Mouse (Mus musculus): ENCODE data around the gene BC017158. TPM values are rescaled to one million over a fixed set of nuclear protein-coding genes. Genes with fewer than 3 reads are reported as not detected.

Gene BC017158
- polyA plus RNA-seq, 1 experiment: 16.7 TPM

DNA sequence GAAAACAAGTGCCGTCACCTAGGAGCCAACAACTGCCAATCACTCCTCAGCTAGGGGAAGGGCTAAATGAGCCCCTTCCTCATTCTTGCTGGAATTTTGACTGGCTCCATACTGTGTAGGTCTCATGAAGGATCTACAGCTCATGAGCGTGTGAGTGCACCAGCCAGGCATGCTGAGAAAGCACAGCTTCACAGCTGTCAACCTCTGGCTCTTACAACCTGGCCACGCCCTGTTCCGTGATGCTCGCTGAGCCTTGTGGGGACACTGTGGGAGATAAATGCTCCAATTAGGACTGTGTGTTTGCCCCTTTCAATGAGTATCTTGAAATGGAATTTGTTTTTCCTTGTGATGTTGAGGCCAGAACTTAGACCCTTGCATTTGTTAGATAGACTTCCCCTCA lies 48.0 kb downstream of the BC017158 start:
- TF ChIP-seq CTCF (IDR thresholded peaks at IDR 0.05; ENCODE audit: low read depth, low read length) (no peak), POLR2A (IDR thresholded peaks at IDR 0.05; ENCODE audit: borderline replicate concordance, low read depth, low read length) (no peak)
- H3K4me3 ChIP-seq (ENCODE audit: insufficient read depth, low read length): no peak overlapping the region
- H3K27ac ChIP-seq (ENCODE audit: insufficient read depth, low read depth, low read length): no peak overlapping the region
- no peaks in the 10 kb centered on the region for H3K4me1 ChIP-seq (ENCODE audit: control insufficient read depth, insufficient read depth, low read length)

DNA sequence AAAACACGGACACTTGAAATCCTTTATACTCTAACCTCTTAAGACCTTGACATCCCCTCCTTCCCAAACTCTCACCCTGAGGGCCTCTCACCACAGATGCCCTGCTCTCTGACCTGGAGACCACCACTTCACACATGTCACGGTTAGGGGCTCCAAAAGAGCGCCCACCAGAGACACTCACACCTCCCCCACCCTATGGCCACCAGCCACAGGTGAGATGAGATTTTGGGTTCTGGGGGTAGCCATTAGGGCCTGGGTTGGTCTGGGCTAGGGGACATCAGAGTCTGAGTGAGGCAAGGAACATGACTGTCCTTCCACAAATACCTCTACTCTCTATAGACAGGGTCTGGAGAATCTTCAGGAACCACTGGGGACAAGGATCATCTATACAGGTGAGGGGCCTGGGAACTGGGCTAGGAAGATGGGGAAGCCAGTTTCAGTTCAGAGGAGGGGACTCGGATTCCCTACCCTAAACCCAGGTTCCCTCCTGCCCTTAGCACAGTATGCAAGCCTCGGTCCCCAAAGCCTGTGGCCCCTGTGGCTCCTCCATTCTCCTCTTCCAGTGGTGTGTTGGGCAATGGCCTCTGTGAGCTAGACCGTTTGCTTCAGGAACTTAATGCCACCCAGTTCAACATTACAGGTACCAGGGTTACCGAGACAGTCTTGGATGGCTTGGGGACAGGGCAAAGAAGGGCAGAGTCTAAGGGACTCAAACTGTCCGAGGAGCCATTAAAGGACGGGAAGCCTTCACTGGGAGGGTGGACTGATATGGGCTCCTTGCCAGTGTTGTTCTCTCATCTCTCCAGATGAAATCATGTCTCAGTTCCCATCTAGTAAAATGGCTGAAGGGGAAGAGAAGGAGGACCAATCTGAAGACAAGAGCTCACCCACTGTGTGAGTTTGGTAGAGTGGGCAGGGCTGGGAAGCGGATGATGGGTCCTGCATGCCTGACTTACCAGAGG lies 49.6 kb downstream of the BC017158 start:
- TF ChIP-seq CTCF (IDR thresholded peaks at IDR 0.05; ENCODE audit: low read depth, low read length) (no peak), POLR2A (IDR thresholded peaks at IDR 0.05; ENCODE audit: borderline replicate concordance, low read depth, low read length) (no peak)
- no peak overlapping the region for H3K27ac ChIP-seq (ENCODE audit: insufficient read depth, low read depth, low read length)
- no peak overlapping the region for H3K4me3 ChIP-seq (ENCODE audit: insufficient read depth, low read length)
- H3K4me1 ChIP-seq (ENCODE audit: control insufficient read depth, insufficient read depth, low read length): no peaks in the 10 kb centered on the region

DNA sequence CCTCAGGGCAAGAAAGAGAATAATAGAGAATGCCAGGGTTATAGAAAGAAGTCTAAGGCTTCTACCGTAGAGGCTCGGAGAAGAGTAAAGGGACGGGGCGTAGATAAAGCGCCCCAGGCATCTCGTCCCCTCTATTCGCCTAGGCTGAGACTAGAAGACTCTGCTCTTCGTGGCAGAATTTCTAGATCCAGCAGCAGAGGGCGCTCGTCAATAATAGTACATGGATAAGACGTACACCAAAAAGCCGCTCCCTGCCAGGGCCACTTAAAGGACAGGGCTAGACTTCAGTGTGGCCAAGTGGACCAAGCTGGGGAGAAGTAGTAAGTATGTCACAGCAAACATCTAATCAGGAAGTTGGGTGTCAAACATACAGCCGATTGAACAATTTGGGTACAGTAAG lies 50.5 kb downstream of the BC017158 start:
- no peak overlapping the region for H3K27ac ChIP-seq (ENCODE audit: insufficient read depth, low read depth, low read length)
- peak; percentile 56 for TF ChIP-seq CTCF (IDR thresholded peaks at IDR 0.05; ENCODE audit: low read depth, low read length)
- TF ChIP-seq POLR2A (IDR thresholded peaks at IDR 0.05; ENCODE audit: borderline replicate concordance, low read depth, low read length): no peak
- no peak overlapping the region for H3K4me3 ChIP-seq (ENCODE audit: insufficient read depth, low read length)
- H3K4me1 ChIP-seq (ENCODE audit: control insufficient read depth, insufficient read depth, low read length): no peaks in the 10 kb centered on the region

DNA sequence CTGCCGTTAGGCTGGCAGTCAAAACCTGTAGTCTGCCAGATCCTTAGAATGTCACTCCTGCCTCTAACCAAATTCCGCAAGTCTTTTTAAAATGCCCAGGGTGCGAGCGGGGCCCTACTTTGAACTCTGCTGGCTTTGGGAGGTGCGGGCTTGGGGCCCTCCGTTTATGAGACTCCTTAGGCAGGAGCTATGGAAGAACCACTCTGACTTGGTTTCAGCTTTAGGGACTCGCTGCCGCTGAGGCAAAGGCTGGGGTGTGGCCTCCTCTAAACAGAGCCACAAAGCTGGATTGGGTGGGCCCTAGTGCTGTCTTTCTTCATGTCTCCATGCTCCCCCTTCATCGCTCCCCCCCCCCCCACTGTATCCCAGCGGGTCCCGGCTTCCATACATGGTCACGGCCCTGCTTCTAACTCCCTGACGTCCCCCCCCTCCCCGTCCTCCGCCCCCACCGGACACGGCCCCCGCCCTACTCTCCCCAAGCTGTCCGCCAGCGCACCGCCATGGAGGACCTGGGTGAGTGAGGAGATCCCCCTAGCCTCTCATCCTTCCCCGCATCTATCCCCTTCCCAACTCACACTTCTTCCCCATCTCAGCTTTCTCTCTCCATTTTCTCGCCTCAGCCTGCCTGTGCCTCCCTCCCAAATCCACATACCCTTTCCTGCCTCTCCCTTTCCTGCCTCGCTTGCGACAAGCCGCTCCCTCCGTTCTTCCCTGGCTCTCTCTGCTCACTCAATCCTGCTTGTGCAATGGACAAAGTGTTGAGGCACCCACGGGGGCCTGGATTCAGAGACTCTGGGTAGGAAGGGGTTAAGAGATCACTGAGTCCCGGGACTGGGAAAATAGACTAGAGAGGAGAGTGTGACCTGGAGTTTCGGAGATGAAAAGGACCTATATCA lies 51.2 kb downstream of the BC017158 start, which contains the start of gene Tgfb1i1:
TSS of gene Tgfb1i1 (plus strand) at position 317 of the 896 bp plus-strand sequence.
- Histone ChIP-seq H3K4me1 (ENCODE audit: control insufficient read depth, insufficient read depth, low read length) (no peaks in the 10 kb centered on the region), H3K4me3 (ENCODE audit: insufficient read depth, low read length) (no peak within 1 kb of the TSS), H3K27ac (ENCODE audit: insufficient read depth, low read depth, low read length) (no peak within 1 kb of the TSS)
- no peak for TF ChIP-seq POLR2A (IDR thresholded peaks at IDR 0.05; ENCODE audit: borderline replicate concordance, low read depth, low read length)
- TF ChIP-seq CTCF (IDR thresholded peaks at IDR 0.05; ENCODE audit: low read depth, low read length): no peak

DNA sequence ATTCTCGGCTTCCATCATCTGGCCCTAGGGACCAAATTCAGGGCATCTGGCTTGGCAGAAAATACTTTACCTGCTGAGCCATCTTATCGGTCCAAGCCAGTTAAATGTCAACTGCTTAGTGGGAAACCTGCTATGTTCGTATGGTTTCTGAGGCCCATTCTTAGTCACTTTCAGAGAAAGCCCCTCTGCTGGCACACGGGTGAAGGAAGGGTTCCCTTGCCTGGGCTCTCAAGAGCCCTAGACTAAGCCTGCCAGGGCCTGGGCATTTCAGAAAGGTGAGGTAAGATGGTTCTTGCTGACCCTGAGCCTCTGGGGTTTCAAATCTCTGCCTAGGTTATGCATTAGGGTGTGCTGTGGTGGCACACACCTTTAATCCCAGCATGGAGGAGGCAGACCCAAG lies 52.4 kb downstream of the BC017158 start:
- TF ChIP-seq POLR2A (IDR thresholded peaks at IDR 0.05; ENCODE audit: borderline replicate concordance, low read depth, low read length) (no peak), CTCF (IDR thresholded peaks at IDR 0.05; ENCODE audit: low read depth, low read length) (no peak)
- H3K27ac ChIP-seq (ENCODE audit: insufficient read depth, low read depth, low read length): no peak overlapping the region
- no peaks in the 10 kb centered on the region for H3K4me1 ChIP-seq (ENCODE audit: control insufficient read depth, insufficient read depth, low read length)
- H3K4me3 ChIP-seq (ENCODE audit: insufficient read depth, low read length): no peak overlapping the region

DNA sequence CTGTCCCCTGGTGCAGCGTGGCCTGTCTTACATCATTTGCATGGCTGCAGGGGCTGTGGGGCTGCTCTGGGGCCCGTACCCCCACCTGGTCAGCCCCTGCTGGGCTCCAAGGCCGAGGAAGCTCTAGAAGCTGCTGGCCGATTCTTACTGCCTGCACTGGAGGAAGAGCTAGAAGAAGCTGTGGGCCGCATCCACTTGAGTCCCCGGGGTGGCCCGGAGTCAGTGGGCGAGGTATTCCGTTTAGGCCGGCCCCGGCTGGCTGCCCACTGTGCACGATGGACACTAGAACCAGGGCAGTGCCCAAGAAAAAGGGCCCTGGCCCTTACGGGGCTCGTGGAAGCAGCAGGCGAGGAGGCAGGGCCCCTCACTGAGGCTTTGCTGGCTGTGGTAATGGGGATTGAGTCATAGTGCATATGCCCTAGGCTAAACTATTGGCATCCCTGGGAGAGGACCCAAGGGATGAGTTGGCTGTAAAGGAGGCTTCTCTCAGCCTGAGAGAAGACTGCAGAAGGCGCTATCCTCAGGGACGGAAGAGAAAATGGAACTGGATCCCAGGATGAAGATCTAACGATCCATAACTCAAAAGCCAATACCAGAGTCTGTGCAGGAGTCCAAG lies 53.5 kb downstream of the BC017158 start:
- TF ChIP-seq POLR2A (IDR thresholded peaks at IDR 0.05; ENCODE audit: borderline replicate concordance, low read depth, low read length) (no peak), CTCF (IDR thresholded peaks at IDR 0.05; ENCODE audit: low read depth, low read length) (no peak)
- no peak overlapping the region for H3K4me3 ChIP-seq (ENCODE audit: insufficient read depth, low read length)
- no peaks in the 10 kb centered on the region for H3K4me1 ChIP-seq (ENCODE audit: control insufficient read depth, insufficient read depth, low read length)
- no peak overlapping the region for H3K27ac ChIP-seq (ENCODE audit: insufficient read depth, low read depth, low read length)

DNA sequence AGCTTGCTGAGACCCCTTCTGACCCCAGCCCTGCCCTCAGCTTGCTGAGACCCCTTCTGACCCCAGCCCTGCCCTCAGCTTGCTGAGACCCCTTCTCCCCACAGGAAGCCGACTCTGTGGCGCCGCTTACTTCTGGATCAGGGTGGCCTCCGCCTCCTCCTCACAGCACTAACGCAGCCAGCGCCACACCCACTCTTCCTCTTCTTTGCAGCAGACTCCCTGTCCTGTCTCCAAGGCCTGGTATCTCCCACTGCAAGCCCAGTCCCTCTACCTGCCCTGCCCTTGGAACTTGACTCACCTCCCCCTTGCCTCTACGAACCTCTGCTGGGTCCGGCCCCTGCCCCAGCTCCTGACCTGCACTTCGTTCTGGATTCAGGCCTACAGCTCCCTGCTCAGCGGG lies 54.0 kb downstream of the BC017158 start:
- TF ChIP-seq POLR2A (IDR thresholded peaks at IDR 0.05; ENCODE audit: borderline replicate concordance, low read depth, low read length) (no peak), CTCF (IDR thresholded peaks at IDR 0.05; ENCODE audit: low read depth, low read length) (no peak)
- peaks cover 2% of the 10 kb centered on the region; the same call in 1 of the 2 replicates for H3K4me1 ChIP-seq (ENCODE audit: control insufficient read depth, insufficient read depth, low read length)
- H3K27ac ChIP-seq (ENCODE audit: insufficient read depth, low read depth, low read length): no peak overlapping the region
- H3K4me3 ChIP-seq (ENCODE audit: insufficient read depth, low read length): no peak overlapping the region

DNA sequence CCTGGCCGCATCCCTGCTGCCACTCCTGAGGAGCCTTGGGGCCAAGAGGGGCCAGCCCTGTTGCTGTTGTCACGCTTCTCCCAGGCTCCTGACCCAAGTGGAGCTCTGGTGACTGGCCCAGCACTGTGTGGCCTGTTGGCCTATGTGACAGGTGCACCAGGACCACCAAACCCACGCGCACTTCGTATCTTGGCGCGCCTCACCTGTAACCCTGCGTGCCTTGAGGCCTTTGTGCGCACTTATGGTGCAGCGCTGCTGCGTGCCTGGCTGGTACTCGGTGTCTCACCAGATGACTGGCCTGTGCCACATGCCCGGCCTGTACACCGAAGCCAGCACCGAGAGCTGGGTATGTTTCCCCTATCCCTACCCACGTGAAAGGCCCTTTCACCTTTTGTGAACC lies 55.6 kb downstream of the BC017158 start:
- no peak overlapping the region for H3K4me3 ChIP-seq (ENCODE audit: insufficient read depth, low read length)
- peaks cover 2% of the 10 kb centered on the region; the same call in 1 of the 2 replicates for H3K4me1 ChIP-seq (ENCODE audit: control insufficient read depth, insufficient read depth, low read length)
- no peak overlapping the region for H3K27ac ChIP-seq (ENCODE audit: insufficient read depth, low read depth, low read length)
- TF ChIP-seq POLR2A (IDR thresholded peaks at IDR 0.05; ENCODE audit: borderline replicate concordance, low read depth, low read length) (no peak), CTCF (IDR thresholded peaks at IDR 0.05; ENCODE audit: low read depth, low read length) (no peak)

DNA sequence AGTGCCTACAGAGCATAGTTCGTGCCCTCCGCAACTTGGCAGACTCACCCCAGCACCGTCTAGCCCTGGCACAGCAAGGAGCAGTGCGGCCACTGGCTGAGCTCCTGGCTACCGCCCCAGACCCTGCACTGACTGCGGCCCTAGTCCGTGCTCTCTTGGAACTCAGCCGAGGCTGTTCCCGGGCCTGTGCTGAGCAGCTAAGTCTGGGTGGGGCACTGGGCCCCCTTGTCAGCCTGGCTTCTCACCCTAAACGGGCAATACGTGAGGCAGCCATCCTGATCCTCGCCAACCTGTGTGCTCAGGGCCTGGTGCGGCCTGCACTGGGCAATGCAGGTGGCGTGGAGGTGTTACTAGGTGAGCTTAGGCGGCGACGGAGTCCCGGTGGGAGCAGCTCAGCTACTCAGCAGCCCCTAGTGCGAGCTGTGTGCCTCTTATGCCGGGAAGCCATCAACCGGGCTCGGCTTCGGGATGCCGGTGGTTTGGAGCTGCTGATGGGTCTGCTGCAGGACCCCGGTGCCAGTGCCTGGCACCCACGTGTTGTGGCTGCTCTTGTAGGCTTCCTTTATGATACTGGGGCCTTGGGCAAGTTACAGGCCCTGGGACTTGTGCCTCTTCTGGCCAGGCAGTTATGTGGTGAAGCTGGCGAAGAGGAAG lies 57.7 kb downstream of the BC017158 start:
- Histone ChIP-seq H3K4me3 (ENCODE audit: insufficient read depth, low read length) (no peak overlapping the region), H3K27ac (ENCODE audit: insufficient read depth, low read depth, low read length) (no peak overlapping the region), H3K4me1 (ENCODE audit: control insufficient read depth, insufficient read depth, low read length) (peaks cover 15% of the 10 kb centered on the region)
- TF ChIP-seq CTCF (IDR thresholded peaks at IDR 0.05; ENCODE audit: low read depth, low read length): no peak
- no peak for TF ChIP-seq POLR2A (IDR thresholded peaks at IDR 0.05; ENCODE audit: borderline replicate concordance, low read depth, low read length)
